Mouse (Mus musculus) heart, adult 11 months (tissue): ENCODE data around the gene Scube3.

Experiments
- DNase-seq: peaks from one replicate; pipeline ENCODE4 v3.0.0; 2022

The Scube3 gene

GRCm38 (mm10) chr17:28223561-28224391 is 81.8 kb downstream of the Scube3 start:
- DNase-seq: peak; percentile 100
